Mouse (Mus musculus) brain, adult 10 weeks (tissue): ENCODE measurements around the gene 1110025L11Rik. TPM values are rescaled to one million over a fixed set of nuclear protein-coding genes. Genes with fewer than 3 reads are reported as not detected.

ENCODE experiments used
- polyA plus RNA-seq: library from polyadenylated mRNA; stranded (reverse); fragments of 350-450 nt; fragmentation: Illumina TruSeq; extraction: RNeasy Lipid Tissue Mini Kit (QIAGEN cat#74804); gene quantifications from one replicate; pipeline ENCODE4 v1.2.3, GENCODE M21; 2015; ENCODE audit warnings: low read depth, low replicate concordance

The 1110025L11Rik gene
- not detected for polyA plus RNA-seq

DNA sequence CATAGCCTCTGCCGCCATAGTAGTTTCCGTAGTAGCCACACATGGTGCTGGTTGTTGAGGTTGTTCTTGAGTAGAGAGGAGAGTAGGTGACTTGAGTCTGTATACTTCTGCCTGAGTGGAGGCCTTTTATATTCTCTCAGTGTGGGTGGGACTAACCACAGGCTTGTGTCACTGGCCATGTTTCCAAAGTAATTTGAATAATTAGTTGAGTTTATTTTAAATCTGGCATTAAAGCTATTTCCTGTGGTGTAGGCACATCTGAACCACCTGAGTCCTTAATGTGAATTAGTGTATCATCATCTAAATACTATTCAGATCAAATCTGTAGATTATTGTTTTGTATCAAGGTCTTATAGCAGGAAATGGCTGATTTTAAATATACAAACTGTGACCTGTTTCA is at the start of gene 1110025L11Rik:
Gene 1110025L11Rik (minus strand): TSS at position 101 of the 400 bp plus-strand sequence.

DNA sequence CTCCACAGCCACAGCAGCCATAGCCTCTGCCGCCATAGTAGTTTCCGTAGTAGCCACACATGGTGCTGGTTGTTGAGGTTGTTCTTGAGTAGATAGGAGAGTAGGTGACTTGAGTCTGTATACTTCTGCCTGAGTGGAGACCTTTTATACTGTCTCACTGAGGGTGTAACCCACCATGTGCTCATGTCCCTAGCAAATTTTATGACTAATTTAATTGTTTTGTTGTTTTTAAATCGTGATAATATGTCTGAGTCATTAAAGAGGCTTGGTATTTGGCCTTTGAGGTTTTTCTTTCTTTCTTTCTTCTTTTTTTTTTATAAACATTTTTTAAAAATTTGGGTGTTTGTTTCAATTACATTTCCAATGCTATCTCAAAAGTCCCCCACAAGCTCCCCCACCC is 16.0 kb downstream of the 1110025L11Rik start, which contains the start of gene Krtap6-5:
Gene Krtap6-5 (minus strand): TSS at position 101 of the 400 bp plus-strand sequence.

DNA sequence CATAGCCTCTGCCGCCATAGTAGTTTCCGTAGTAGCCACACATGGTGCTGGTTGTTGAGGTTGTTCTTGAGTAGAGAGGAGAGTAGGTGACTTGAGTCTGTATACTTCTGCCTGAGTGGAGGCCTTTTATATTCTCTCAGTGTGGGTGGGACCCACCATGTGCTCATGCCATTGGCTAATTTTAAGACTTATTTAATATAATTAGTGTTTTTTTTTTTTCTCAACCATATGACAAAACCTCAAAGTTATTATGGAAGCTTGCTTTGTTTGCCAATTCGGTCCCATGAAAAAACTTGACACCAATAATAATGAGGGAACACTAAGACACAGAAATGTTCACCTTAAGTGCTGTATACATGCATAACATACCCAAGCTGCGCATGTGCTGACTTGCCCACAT is 22.4 kb downstream of the 1110025L11Rik start, which contains the start of gene Gm10228:
Gene Gm10228 (minus strand): TSS at position 101 of the 400 bp plus-strand sequence.

DNA sequence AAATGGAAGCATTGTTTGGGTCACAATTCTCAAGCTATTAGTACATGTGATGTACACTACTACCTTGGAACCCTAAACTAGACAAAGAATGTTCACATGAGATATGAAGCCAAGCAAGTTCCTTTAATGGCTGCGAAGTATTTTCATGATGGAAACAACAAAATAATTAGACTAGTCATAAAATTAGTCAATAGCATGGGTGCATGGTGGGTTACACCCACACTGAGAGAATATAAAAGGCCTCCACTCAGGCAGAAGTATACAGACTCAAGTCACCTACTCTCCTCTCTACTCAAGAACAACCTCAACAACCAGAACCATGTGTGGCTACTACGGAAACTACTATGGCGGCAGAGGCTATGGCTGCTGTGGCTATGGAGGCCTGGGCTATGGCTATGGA is 32.4 kb downstream of the 1110025L11Rik start, which contains the start of gene Krtap6-1:
Gene Krtap6-1 (plus strand): TSS at position 301 of the 400 bp plus-strand sequence.

DNA sequence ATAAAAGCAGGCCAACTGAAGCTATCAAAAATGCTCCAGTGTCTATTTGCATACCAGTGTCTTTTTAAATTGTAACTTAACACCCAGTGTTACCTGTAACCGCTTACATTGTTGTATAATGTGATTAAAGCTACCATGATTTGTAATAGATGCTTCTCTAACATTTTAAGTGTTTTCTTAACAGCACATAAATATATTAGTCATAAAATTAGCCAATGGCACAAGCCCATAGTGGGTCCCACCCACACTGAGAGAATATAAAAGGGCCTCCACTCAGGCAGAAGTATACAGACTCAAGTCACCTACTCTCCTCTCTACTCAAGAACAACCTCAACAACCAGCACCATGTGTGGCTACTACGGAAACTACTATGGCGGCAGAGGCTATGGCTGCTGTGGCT is 48.8 kb downstream of the 1110025L11Rik start, which contains the start of gene Gm10229:
Gene Gm10229 (plus strand): TSS at position 301 of the 400 bp plus-strand sequence.

Other genes with a start within 250 kb of the 1110025L11Rik start
- gene Krtap15, start 243.8 kb downstream of the 1110025L11Rik start, polyA plus RNA-seq: not detected
- not detected for gene Krtap14, start 237.9 kb downstream of the 1110025L11Rik start, polyA plus RNA-seq
- not detected for gene Krtap19-1, start 194.6 kb downstream of the 1110025L11Rik start, polyA plus RNA-seq
- gene Krtap19-2, start 189.7 kb downstream of the 1110025L11Rik start, polyA plus RNA-seq: not detected
- not detected for gene Krtap19-3, start 186.0 kb downstream of the 1110025L11Rik start, polyA plus RNA-seq
- not detected for gene Krtap19-4, start 178.9 kb downstream of the 1110025L11Rik start, polyA plus RNA-seq
- not detected for gene Krtap19-5, start 167.5 kb downstream of the 1110025L11Rik start, polyA plus RNA-seq
- not detected for gene Krtap19-9b, start 131.7 kb downstream of the 1110025L11Rik start, polyA plus RNA-seq
- not detected for gene Krtap16-3, start 101.1 kb downstream of the 1110025L11Rik start, polyA plus RNA-seq
- gene Krtap22-2, start 53.2 kb downstream of the 1110025L11Rik start, polyA plus RNA-seq: not detected
- gene Gm10229, start 48.7 kb downstream of the 1110025L11Rik start, polyA plus RNA-seq: not detected
- not detected for gene Krtap6-1, start 32.3 kb downstream of the 1110025L11Rik start, polyA plus RNA-seq
- not detected for gene Gm10228, start 22.5 kb downstream of the 1110025L11Rik start, polyA plus RNA-seq
- not detected for gene Krtap6-5, start 16.1 kb downstream of the 1110025L11Rik start, polyA plus RNA-seq
- not detected for gene Krtap6-3, start 20.0 kb upstream of the 1110025L11Rik start, polyA plus RNA-seq
- gene Gm6358, start 76.8 kb upstream of the 1110025L11Rik start, polyA plus RNA-seq: not detected
- not detected for gene Gm10061, start 87.1 kb upstream of the 1110025L11Rik start, polyA plus RNA-seq
- not detected for gene Gm9789, start 94.0 kb upstream of the 1110025L11Rik start, polyA plus RNA-seq
- not detected for gene Gm7735, start 105.5 kb upstream of the 1110025L11Rik start, polyA plus RNA-seq
- not detected for gene 1110057P08Rik, start 110.7 kb upstream of the 1110025L11Rik start, polyA plus RNA-seq
- not detected for gene Krtap20-2, start 141.9 kb upstream of the 1110025L11Rik start, polyA plus RNA-seq